Mouse (Mus musculus): ENCODE data around the gene Bcar3. TPM values are rescaled to one million over a fixed set of nuclear protein-coding genes. Genes with fewer than 3 reads are reported as not detected.

The Bcar3 gene
- polyA plus RNA-seq, 1 experiment = 8.2 TPM

DNA sequence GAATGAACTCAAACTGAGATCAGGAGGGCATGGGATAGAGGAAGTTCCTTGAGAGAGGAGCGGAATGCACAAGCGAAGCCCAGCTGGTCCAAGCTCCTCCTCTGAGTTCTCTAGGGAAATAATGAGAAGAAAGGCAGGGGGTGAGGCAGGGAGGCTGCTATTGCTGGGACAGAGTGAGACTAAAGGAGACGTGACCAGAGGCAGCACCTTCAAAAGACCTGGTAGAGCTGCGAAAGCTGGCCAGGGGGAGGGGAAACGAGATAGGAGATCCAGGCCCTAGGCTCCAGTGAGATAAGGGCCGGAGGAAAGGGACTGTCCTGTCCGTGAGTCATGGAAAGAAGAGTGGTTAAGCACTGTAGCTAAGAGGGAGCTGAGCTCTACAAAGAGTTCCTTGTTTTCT is 20.0 kb downstream of the Bcar3 start:
- WGBS = 93% methylated on average over 7 of the region's 7 CpGs
- Histone ChIP-seq H3K4me3 (ENCODE audit: control insufficient read depth, insufficient read depth, low read length) (no peak overlapping the region), H3K4me1 (replicated peaks; ENCODE audit: control insufficient read depth, insufficient read depth, low read length) (no peaks in the 10 kb centered on the region; the same call in 1 of the 2 replicates), H3K36me3 (ENCODE audit: control insufficient read depth, insufficient read depth, low read length) (no peaks in the 10 kb centered on the region), H3K27ac (ENCODE audit: control insufficient read depth, insufficient read depth, low read length) (no peak overlapping the region), H3K27me3 (ENCODE audit: control insufficient read depth, insufficient read depth, low read length) (no peaks in the 10 kb centered on the region)
- no peak for TF ChIP-seq CTCF (IDR thresholded peaks at IDR 0.05; ENCODE audit: borderline replicate concordance, control insufficient read depth, extremely low read depth, insufficient read depth, low read length, poor library complexity)
- TF ChIP-seq POLR2A (IDR thresholded peaks at IDR 0.05; ENCODE audit: control insufficient read depth, extremely low read depth, insufficient read depth, low read length, poor library complexity) = no peak
- no peak for DNase-seq

GRCm38 (mm10) chr3:122316621-122317020 is 22.7 kb downstream of the Bcar3 start:
- no peaks in the 10 kb centered on the region for H3K36me3 ChIP-seq (ENCODE audit: control insufficient read depth, insufficient read depth, low read length)
- TF ChIP-seq POLR2A (IDR thresholded peaks at IDR 0.05; ENCODE audit: control insufficient read depth, extremely low read depth, insufficient read depth, low read length, poor library complexity) (no peak), CTCF (IDR thresholded peaks at IDR 0.05; ENCODE audit: borderline replicate concordance, control insufficient read depth, extremely low read depth, insufficient read depth, low read length, poor library complexity) (no peak)
- 84% methylated on average over 11 of the region's 11 CpGs for WGBS
- H3K27ac ChIP-seq (ENCODE audit: control insufficient read depth, insufficient read depth, low read length) = no peak overlapping the region
- H3K4me1 ChIP-seq (replicated peaks; ENCODE audit: control insufficient read depth, insufficient read depth, low read length) = no peaks in the 10 kb centered on the region
- no peak overlapping the region for H3K4me3 ChIP-seq (ENCODE audit: control insufficient read depth, insufficient read depth, low read length)
- H3K27me3 ChIP-seq (ENCODE audit: control insufficient read depth, insufficient read depth, low read length) = no peaks in the 10 kb centered on the region
- DNase-seq = no peak

DNA sequence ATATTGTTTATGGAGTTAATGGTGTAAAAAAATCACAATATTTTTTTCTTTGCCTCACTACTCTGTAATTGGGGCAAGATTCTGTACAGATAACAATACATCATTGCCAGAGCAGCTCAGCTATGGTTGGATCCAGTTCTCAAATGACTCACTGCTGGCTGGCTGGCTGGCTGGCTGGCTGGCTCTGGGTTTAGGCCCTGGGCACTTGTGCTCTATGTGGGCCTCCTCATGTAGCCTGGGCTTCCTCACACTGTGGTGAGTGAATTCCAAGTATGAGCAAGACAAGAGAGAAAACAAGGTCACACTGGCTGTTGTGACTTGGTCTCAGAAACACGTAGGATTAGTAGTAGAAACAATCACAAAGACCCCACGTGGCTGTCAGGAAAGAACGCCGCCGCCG is 23.4 kb downstream of the Bcar3 start:
- no peak overlapping the region for H3K27ac ChIP-seq (ENCODE audit: control insufficient read depth, insufficient read depth, low read length)
- H3K4me1 ChIP-seq (replicated peaks; ENCODE audit: control insufficient read depth, insufficient read depth, low read length) = no peaks in the 10 kb centered on the region
- no peaks in the 10 kb centered on the region for H3K36me3 ChIP-seq (ENCODE audit: control insufficient read depth, insufficient read depth, low read length)
- TF ChIP-seq CTCF (IDR thresholded peaks at IDR 0.05; ENCODE audit: borderline replicate concordance, control insufficient read depth, extremely low read depth, insufficient read depth, low read length, poor library complexity) (no peak), POLR2A (IDR thresholded peaks at IDR 0.05; ENCODE audit: control insufficient read depth, extremely low read depth, insufficient read depth, low read length, poor library complexity) (no peak)
- WGBS = 97% methylated on average over 6 of the region's 6 CpGs
- no peaks in the 10 kb centered on the region for H3K27me3 ChIP-seq (ENCODE audit: control insufficient read depth, insufficient read depth, low read length)
- DNase-seq = no peak
- H3K4me3 ChIP-seq (ENCODE audit: control insufficient read depth, insufficient read depth, low read length) = no peak overlapping the region

GRCm38 (mm10) chr3:122322226-122322625 is 28.3 kb downstream of the Bcar3 start:
- no peaks in the 10 kb centered on the region for H3K4me1 ChIP-seq (replicated peaks; ENCODE audit: control insufficient read depth, insufficient read depth, low read length)
- H3K27ac ChIP-seq (ENCODE audit: control insufficient read depth, insufficient read depth, low read length) = no peak overlapping the region
- no peak overlapping the region for H3K4me3 ChIP-seq (ENCODE audit: control insufficient read depth, insufficient read depth, low read length)
- no peak for DNase-seq
- no peak for TF ChIP-seq POLR2A (IDR thresholded peaks at IDR 0.05; ENCODE audit: control insufficient read depth, extremely low read depth, insufficient read depth, low read length, poor library complexity)
- TF ChIP-seq CTCF (IDR thresholded peaks at IDR 0.05; ENCODE audit: borderline replicate concordance, control insufficient read depth, extremely low read depth, insufficient read depth, low read length, poor library complexity) = no peak
- 46% methylated on average over 9 of the region's 9 CpGs for WGBS
- no peaks in the 10 kb centered on the region for H3K36me3 ChIP-seq (ENCODE audit: control insufficient read depth, insufficient read depth, low read length)
- H3K27me3 ChIP-seq (ENCODE audit: control insufficient read depth, insufficient read depth, low read length) = no peaks in the 10 kb centered on the region

DNA sequence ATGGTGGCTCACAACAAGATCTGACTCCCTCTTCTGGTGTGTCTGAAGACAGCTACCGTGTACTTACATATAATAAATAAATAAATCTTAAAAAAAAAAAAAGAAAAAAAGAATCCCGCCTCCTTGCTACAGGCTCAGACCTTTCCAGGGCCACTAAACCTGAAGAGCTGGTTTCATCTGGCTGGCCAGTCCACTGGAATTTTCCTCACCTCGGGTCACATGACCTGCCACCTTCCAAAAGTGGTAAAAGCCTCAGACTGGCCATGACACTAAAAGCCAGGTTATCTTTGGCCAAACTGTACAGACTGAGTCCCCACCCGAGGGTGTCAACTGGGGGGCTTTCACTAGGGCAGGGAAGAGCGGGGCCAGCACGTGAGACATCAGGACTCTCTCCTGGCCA is 29.9 kb downstream of the Bcar3 start:
- H3K27ac ChIP-seq (ENCODE audit: control insufficient read depth, insufficient read depth, low read length) = no peak overlapping the region
- 92% methylated on average over 6 of the region's 6 CpGs for WGBS
- no peak for DNase-seq
- H3K4me1 ChIP-seq (replicated peaks; ENCODE audit: control insufficient read depth, insufficient read depth, low read length) = no peaks in the 10 kb centered on the region
- H3K36me3 ChIP-seq (ENCODE audit: control insufficient read depth, insufficient read depth, low read length) = no peaks in the 10 kb centered on the region
- H3K27me3 ChIP-seq (ENCODE audit: control insufficient read depth, insufficient read depth, low read length) = no peaks in the 10 kb centered on the region
- no peak for TF ChIP-seq POLR2A (IDR thresholded peaks at IDR 0.05; ENCODE audit: control insufficient read depth, extremely low read depth, insufficient read depth, low read length, poor library complexity)
- TF ChIP-seq CTCF (IDR thresholded peaks at IDR 0.05; ENCODE audit: borderline replicate concordance, control insufficient read depth, extremely low read depth, insufficient read depth, low read length, poor library complexity) = no peak
- no peak overlapping the region for H3K4me3 ChIP-seq (ENCODE audit: control insufficient read depth, insufficient read depth, low read length)

DNA sequence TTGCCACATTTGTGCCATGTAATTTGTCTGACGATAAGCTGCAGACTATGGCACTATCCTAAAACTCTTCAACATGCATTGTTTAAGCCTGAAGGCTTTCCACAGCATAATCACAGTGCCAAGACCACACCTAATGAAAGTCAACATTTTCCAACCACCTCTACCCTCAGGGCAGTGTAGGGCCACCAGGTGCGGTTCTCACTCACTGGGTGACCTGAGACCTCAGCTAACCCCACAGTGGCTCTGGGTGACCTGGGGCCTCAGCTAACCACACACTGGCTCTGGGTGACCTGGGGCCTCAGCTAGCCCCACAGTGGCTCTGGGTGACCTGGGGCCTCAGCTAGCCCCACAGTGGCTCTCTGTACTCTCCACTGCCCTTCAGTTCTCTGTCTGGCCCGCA is 30.6 kb downstream of the Bcar3 start:
- whole genome bisulfite sequencing = 97% methylated on average over 3 of the region's 3 CpGs
- DNase-seq = no peak

DNA sequence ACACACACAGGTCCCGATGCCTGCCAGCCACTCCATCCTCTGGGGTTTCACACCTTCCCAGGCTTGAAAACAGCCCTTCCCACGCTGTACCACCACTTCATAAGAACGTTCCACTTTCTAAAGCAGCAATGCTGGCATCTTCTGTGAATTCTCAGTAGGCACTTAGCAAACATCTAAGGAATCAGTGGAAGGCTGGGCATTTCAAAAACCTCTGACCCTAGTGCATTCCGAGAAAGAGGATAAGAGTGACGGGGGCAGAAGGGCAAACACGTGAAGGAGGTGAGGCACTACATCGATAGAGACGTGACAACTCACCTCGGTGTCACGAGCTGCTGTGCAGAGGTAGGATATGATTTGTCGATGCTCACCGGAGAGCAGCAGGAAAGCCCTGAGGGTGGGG is 36.5 kb downstream of the Bcar3 start:
- Histone ChIP-seq H3K27ac (ENCODE audit: control insufficient read depth, insufficient read depth, low read length) (no peak overlapping the region), H3K4me1 (replicated peaks; ENCODE audit: control insufficient read depth, insufficient read depth, low read length) (no peaks in the 10 kb centered on the region), H3K36me3 (ENCODE audit: control insufficient read depth, insufficient read depth, low read length) (no peaks in the 10 kb centered on the region), H3K4me3 (ENCODE audit: control insufficient read depth, insufficient read depth, low read length) (no peak overlapping the region), H3K27me3 (ENCODE audit: control insufficient read depth, insufficient read depth, low read length) (no peaks in the 10 kb centered on the region)
- TF ChIP-seq POLR2A (IDR thresholded peaks at IDR 0.05; ENCODE audit: control insufficient read depth, extremely low read depth, insufficient read depth, low read length, poor library complexity) = no peak
- no peak for TF ChIP-seq CTCF (IDR thresholded peaks at IDR 0.05; ENCODE audit: borderline replicate concordance, control insufficient read depth, extremely low read depth, insufficient read depth, low read length, poor library complexity)
- WGBS = 90% methylated on average over 12 of the region's 12 CpGs
- DNase-seq = no peak

More for the DNA sequence above, 30.6 kb downstream of the Bcar3 start:
- Histone ChIP-seq H3K27ac (ENCODE audit: control insufficient read depth, insufficient read depth, low read length) (no peak overlapping the region), H3K4me3 (ENCODE audit: control insufficient read depth, insufficient read depth, low read length) (no peak overlapping the region), H3K4me1 (replicated peaks; ENCODE audit: control insufficient read depth, insufficient read depth, low read length) (no peaks in the 10 kb centered on the region), H3K36me3 (ENCODE audit: control insufficient read depth, insufficient read depth, low read length) (no peaks in the 10 kb centered on the region), H3K27me3 (ENCODE audit: control insufficient read depth, insufficient read depth, low read length) (no peaks in the 10 kb centered on the region)
- TF ChIP-seq POLR2A (IDR thresholded peaks at IDR 0.05; ENCODE audit: control insufficient read depth, extremely low read depth, insufficient read depth, low read length, poor library complexity) (no peak), CTCF (IDR thresholded peaks at IDR 0.05; ENCODE audit: borderline replicate concordance, control insufficient read depth, extremely low read depth, insufficient read depth, low read length, poor library complexity) (no peak)
